Mouse (Mus musculus): ENCODE data around the gene Tsc2. TPM values are rescaled to one million over a fixed set of nuclear protein-coding genes. Genes with fewer than 3 reads are reported as not detected.

Gene Tsc2
- polyA plus RNA-seq, 1 experiment from 2014 or later = 74.1 TPM

DNA sequence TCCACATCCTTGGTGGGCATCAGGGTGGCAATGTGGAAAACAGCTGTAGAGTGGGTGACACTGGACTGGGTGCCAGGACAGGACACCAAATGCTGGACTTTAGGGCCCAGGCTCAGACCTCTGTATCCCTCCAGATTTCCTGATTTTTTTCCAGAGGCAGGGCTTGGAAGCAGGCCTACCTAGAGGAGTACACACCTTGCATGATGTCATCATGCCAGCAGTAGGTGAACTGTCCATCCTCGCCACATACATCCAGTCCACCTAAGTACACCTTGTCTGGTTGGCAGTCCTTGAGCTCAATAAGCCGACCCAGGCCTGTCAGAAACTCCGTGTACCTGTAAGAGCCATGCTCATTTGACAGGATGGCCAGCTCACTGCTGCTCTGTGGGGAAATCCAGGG lies 34.4 kb downstream of the Tsc2 start:
- WGBS = 91% methylated on average over 3 of the region's 3 CpGs

DNA sequence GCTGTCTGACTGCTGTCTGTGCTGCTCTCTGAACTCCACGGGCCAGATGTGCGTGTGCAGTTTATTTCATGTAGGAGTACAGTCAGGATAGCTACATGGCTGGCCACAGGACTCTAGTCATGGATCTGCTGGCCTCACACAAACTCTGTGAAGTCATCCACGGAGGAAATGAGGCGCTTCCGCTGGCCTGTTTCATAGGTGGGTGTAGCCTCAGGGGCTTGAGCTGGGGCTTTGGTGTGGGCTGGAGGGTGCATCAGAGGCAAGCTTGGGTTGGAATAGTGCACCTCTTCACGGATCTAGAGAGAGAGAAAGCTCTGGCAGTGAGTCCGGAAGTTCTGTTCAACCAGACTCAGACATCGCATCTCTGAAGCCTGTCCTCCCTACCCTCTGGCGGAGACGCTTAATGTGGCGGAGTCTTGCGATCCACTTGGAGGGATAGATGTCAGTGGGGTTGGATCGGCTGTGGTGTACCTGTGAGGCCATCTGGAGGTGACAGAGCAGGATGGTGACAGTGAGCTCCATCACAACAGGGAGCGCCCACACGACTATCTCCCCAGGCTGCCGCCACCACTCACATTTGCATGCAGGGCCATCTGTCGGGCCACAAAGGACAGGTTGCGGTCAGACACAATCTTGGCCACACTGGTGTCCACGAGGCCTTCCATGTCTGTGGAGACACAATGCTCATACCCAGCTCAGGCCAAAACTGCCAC lies 35.8 kb downstream of the Tsc2 start:
- no peak for ATAC-seq
- Histone ChIP-seq H3K27ac (no peak overlapping the region), H3K4me3 (replicated peaks) (no peak overlapping the region), H3K27me3 (no peaks in the 10 kb centered on the region), H3K36me3 (peaks cover 99% of the 10 kb centered on the region), H3K9ac (replicated peaks) (no peak overlapping the region), H3K9me3 (no peaks in the 10 kb centered on the region), H3K4me1 (replicated peaks) (no peaks in the 10 kb centered on the region), H3K4me2 (replicated peaks) (no peak overlapping the region)
- WGBS = 93% methylated on average over 19 of the region's 19 CpGs

More for the DNA sequence above, 34.4 kb downstream of the Tsc2 start:
- Histone ChIP-seq H3K9ac (replicated peaks) (no peak overlapping the region), H3K4me3 (replicated peaks) (no peak overlapping the region), H3K4me1 (replicated peaks) (no peaks in the 10 kb centered on the region), H3K4me2 (replicated peaks) (no peak overlapping the region), H3K9me3 (no peaks in the 10 kb centered on the region), H3K36me3 (peaks cover 100% of the 10 kb centered on the region), H3K27ac (no peak overlapping the region), H3K27me3 (no peaks in the 10 kb centered on the region)
- no peak for ATAC-seq

DNA sequence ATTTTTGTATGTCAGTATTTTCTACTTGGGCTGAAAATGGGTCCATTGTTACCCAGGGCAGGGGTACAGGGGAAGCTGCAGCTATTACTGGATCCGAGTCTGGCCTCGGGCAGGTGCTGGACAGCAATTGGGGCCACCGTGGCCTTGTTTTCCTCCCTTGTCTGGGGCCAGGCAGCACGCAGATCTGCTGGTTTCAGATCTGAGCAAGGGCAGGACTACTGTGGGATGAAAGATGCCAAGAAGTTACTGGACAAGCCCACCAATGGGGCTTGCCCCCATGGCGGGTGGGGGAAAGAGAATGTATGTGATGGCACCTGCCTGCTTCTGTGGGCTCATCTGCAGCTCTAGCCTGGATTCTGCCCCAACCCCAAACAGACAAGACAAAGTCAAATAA lies 36.4 kb downstream of the Tsc2 start:
- WGBS = 89% methylated on average over 5 of the region's 5 CpGs

DNA sequence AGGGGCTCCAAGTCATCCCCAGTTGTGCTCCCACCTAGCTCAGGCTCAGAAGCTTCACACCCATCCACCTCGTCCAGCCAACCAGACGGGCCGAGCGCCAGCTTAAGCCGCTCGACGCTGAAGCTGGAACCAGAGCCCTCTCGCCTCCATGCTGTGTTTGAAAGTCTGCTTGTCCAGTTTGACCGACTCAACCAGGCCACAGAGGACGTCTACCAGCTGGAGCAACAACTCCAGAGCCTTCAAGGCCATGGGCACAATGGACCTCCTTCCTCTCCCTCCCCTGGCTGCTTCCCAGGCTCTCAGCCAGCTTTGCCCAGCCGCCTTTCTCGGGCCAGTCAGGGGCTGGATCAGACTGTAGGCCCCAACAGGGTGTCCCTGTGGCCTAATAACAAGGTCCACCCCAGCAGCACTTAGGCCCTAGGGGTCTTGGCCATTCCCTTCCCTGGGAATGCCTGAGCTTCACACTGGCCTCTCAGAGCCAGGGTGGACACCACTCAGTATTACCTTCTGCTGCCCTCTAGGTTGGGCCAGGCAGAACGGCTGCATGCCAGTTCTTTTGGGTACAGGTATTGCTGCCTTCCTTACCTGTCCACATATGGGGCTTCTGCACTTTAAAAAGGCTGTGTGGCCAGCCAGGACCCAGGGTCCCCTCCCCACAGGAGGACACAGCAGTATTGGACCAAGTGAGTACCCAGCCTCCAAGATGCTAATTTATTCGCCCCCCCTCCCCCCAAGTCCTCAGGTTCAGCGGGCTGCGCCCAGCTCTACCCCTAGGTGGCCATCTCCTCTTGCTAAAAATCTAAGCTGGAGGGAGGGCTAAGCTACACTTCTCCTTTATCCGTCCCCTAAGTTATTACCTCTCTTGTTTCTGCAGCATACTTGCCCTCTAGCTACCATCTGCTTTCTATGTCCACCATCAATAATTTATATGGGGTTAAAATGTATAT lies 37.0 kb downstream of the Tsc2 start:
- ATAC-seq = no peak
- 79% methylated on average over 17 of the region's 17 CpGs for WGBS
- Histone ChIP-seq H3K4me1 (replicated peaks) (no peaks in the 10 kb centered on the region), H3K27ac (no peak overlapping the region), H3K36me3 (peaks cover 99% of the 10 kb centered on the region), H3K27me3 (no peaks in the 10 kb centered on the region), H3K4me3 (replicated peaks) (no peak overlapping the region), H3K9me3 (no peaks in the 10 kb centered on the region), H3K4me2 (replicated peaks) (no peak overlapping the region), H3K9ac (replicated peaks) (no peak overlapping the region)

More for the DNA sequence above, 36.4 kb downstream of the Tsc2 start:
- Histone ChIP-seq H3K4me2 (replicated peaks) (no peak overlapping the region), H3K36me3 (peaks cover 99% of the 10 kb centered on the region), H3K4me1 (replicated peaks) (no peaks in the 10 kb centered on the region), H3K27me3 (no peaks in the 10 kb centered on the region), H3K27ac (no peak overlapping the region), H3K9me3 (no peaks in the 10 kb centered on the region), H3K9ac (replicated peaks) (no peak overlapping the region), H3K4me3 (replicated peaks) (no peak overlapping the region)
- no peak for ATAC-seq

DNA sequence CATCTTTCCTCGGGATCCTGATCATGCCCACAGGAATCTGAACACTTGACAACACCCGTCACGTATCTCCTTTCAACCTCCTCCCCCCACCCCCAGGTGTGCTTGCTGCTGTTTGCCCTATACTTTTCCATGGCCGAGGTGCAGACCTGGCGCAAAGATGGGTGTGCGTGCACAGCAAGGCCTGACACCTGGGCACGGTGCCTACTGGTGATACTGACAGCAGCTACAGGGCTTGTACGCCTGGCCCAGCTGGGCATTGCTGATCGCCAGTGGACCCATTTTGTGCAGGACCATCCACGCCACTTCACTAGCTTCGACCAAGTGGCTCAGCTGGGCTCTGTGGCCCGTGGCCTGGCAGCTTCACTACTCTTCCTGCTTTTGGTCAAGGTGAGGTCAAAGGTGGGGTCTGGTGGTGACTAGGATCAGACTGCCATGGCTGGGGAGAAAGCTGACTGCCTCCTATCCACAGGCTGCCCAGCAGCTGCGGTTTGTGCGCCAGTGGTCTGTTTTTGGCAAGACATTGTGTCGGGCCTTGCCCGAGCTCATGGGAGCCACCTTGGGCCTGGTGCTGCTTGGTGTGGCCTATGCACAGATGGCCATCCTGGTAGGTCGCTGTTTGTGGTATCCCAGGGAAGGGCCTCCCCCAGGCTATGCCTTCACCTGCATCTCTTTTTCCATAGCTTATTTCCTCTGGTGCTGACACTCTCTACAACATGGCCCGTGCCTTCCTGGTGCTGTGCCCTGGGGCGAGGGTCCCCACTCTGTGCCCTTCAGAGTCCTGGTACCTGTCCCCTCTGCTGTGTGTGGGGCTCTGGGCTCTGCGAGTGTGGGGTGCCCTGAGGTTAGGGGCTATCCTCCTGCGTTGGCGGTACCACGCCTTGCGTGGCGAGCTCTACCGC lies 38.2 kb downstream of the Tsc2 start:
- peak; percentile 22; the same call in 1 of the 2 replicates for ATAC-seq
- Histone ChIP-seq H3K4me2 (replicated peaks) (no peak overlapping the region), H3K9me3 (no peaks in the 10 kb centered on the region), H3K4me3 (replicated peaks) (no peak overlapping the region), H3K27ac (no peak overlapping the region), H3K4me1 (replicated peaks) (no peaks in the 10 kb centered on the region), H3K9ac (replicated peaks) (no peak overlapping the region), H3K27me3 (no peaks in the 10 kb centered on the region), H3K36me3 (peaks cover 97% of the 10 kb centered on the region)
- WGBS = 95% methylated on average over 26 of the region's 26 CpGs

DNA sequence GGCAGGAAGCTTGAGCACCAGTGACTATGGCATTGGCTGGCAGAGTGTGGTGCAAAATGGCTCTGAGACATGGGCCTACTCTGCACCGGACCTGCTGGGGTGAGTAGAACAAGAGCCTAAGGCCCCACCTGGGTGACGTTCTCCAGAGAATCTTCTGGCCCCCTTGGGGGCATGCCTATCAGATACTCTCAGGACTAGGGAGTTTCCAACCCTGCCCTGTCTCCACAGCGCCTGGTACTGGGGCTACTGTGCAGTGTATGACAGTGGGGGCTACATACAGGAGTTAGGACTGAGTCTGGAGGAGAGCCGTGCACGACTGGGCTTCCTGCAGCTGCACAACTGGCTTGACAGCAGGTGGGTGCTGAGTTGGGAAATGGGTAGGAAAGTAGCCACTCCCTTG lies 39.2 kb downstream of the Tsc2 start:
- H3K27me3 ChIP-seq = no peaks in the 10 kb centered on the region
- no peaks in the 10 kb centered on the region for H3K9me3 ChIP-seq
- no peak overlapping the region for H3K4me2 ChIP-seq (replicated peaks)
- H3K36me3 ChIP-seq = peaks cover 93% of the 10 kb centered on the region
- H3K9ac ChIP-seq (replicated peaks) = no peak overlapping the region
- ATAC-seq = no peak
- no peak overlapping the region for H3K27ac ChIP-seq
- 91% methylated on average over 5 of the region's 5 CpGs for WGBS
- H3K4me3 ChIP-seq (replicated peaks) = no peak overlapping the region
- H3K4me1 ChIP-seq (replicated peaks) = no peaks in the 10 kb centered on the region

DNA sequence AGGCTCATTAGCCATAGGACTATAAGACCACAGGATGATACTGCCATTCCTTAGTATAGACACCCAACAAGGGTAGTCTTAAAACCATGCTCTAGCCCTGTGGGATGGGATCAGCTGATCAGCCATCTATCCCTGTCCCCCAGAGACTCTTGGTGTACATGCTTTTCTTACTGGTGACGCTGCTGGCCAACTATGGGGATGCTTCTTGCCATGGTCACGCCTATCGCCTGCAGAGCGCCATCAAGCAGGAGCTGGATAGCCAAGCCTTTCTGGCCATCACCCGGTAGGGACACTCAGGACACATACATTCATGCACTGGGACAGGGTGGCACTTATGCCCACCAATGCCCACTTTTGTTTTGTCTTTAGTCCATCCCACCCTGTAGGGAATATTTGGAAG lies 40.7 kb downstream of the Tsc2 start:
- no peaks in the 10 kb centered on the region for H3K9me3 ChIP-seq
- H3K4me2 ChIP-seq (replicated peaks) = no peak overlapping the region
- no peak overlapping the region for H3K27ac ChIP-seq
- no peaks in the 10 kb centered on the region for H3K4me1 ChIP-seq (replicated peaks)
- H3K9ac ChIP-seq (replicated peaks) = no peak overlapping the region
- no peaks in the 10 kb centered on the region for H3K27me3 ChIP-seq
- ATAC-seq = no peak
- no peak overlapping the region for H3K4me3 ChIP-seq (replicated peaks)
- WGBS = 97% methylated on average over 5 of the region's 5 CpGs
- H3K36me3 ChIP-seq = peaks cover 92% of the 10 kb centered on the region

DNA sequence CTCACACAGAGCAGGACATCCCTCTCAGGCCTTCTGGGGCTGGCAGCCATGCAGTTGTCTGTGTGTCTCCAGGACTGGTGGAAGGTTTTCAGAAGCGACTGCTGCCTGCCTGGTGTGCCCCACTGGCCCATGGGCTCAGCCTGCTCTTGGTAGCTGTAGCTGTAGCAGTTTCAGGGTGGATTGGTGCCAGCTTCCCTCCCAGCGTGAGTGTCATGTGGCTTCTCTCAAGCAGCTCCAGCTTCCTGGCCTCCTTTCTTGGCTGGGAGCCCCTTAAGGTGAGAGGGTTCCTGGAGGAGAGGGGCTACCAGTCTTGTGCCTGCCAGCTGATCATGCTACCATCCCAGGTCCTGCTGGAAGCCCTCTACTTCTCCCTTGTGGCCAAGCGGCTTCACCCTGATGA lies 41.5 kb downstream of the Tsc2 start:
- H3K27ac ChIP-seq = no peak overlapping the region
- 0 out of 2 replicates have a peak overlapping the region, but pooled peaks have one; percentile 4 for H3K9ac ChIP-seq (replicated peaks)
- no peaks in the 10 kb centered on the region for H3K9me3 ChIP-seq
- peaks cover 92% of the 10 kb centered on the region for H3K36me3 ChIP-seq
- H3K4me3 ChIP-seq (replicated peaks) = no peak overlapping the region
- WGBS = 88% methylated on average over 3 of the region's 3 CpGs
- no peaks in the 10 kb centered on the region for H3K4me1 ChIP-seq (replicated peaks)
- no peak for ATAC-seq
- no peak overlapping the region for H3K4me2 ChIP-seq (replicated peaks)
- no peaks in the 10 kb centered on the region for H3K27me3 ChIP-seq

DNA sequence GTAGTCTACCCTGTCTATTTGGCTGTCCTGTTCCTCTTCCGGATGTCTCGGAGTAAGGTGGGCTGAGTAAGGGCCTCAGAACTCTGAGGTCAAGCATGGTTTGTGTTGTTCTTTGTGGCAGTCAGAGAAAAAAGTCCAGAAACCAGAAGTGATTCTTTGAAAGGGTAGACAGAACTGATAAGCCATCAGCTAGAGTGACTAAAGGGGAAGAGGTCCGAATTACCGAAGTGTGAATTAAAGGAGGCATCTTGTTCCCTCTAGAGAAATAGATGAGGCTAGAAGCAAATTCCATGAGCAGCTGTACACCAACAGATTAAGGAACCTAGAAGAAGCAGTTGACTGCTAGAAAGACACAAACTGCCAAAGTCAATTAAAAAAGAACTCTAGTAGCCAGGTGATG lies 45.9 kb downstream of the Tsc2 start:
- Histone ChIP-seq H3K9me3 (no peaks in the 10 kb centered on the region), H3K36me3 (peaks cover 84% of the 10 kb centered on the region), H3K9ac (replicated peaks) (no peak overlapping the region), H3K4me1 (replicated peaks) (no peaks in the 10 kb centered on the region), H3K27ac (no peak overlapping the region), H3K27me3 (no peaks in the 10 kb centered on the region), H3K4me2 (replicated peaks) (no peak overlapping the region), H3K4me3 (replicated peaks) (no peak overlapping the region)
- 99% methylated on average over 4 of the region's 4 CpGs for WGBS
- ATAC-seq = no peak

DNA sequence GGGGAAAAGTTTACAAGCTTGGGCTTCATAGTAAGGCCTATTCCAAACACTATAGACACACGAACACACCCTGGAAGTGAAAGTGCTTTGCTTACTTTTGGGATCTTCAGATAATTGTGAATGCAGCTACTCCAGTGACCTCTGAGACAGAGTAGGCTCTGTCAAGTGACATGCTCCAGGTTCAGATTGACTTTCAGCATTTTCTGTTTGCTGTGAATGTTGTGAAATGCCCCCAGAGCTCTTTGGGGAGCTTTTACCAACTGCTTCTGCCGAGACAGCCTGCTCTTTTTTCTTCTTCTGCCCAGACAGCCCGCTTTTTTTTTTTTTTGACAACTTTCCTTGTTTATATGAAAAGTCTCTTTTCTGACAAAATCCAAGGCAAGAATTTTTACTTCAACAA lies 47.9 kb downstream of the Tsc2 start:
- Histone ChIP-seq H3K27ac (no peak overlapping the region), H3K4me1 (replicated peaks) (no peaks in the 10 kb centered on the region), H3K27me3 (no peaks in the 10 kb centered on the region), H3K4me3 (replicated peaks) (no peak overlapping the region), H3K36me3 (peaks cover 86% of the 10 kb centered on the region), H3K4me2 (replicated peaks) (no peak overlapping the region), H3K9me3 (no peaks in the 10 kb centered on the region), H3K9ac (replicated peaks) (no peak overlapping the region)
- ATAC-seq = no peak
- WGBS = 87% methylated on average over 3 of the region's 3 CpGs

DNA sequence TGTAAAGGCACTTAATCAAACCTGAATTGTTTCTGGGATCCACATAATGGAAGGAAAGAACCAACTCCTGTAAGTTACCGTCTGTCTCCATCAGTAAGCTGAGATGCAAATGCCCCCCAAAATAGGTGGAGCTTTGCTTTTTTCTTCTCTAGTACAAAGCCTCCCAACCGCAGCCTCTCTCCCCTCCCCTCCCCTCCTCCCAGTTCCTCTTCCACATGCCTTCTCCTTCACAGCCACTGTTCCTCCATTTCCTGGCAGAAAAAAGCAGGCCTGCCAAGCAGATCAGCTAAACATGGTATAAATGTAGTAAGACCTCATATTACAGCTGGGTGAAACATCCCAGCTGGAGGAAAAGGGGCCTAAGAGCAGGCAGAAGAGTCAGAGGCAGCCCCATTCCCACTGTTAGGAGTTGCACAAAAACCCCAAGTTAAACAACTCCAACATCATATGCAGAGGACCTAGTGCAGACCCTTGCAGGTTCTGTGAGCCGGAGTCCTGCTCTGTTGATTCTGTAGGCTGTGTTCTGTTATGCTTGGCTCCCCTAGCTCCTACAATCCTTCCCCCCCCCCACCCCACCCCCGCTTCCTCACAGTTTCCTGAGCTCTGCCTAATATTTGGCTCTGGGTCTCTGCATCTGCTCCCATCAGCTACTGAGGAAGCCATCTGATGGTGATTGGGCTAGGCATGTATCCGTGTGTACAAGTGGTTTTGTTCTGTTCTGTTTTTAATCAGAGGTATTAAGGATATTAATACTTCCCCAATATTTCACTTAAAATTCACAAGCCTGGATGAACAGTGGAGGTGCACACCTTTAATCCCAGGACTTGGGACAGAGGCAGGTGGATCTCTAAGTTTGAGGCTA lies 48.6 kb downstream of the Tsc2 start:
- 73% methylated on average over 5 of the region's 5 CpGs for WGBS
- Histone ChIP-seq H3K4me2 (replicated peaks) (no peak overlapping the region), H3K4me1 (replicated peaks) (no peaks in the 10 kb centered on the region), H3K27me3 (no peaks in the 10 kb centered on the region), H3K36me3 (peaks cover 89% of the 10 kb centered on the region), H3K4me3 (replicated peaks) (no peak overlapping the region), H3K9me3 (no peaks in the 10 kb centered on the region), H3K9ac (replicated peaks) (no peak overlapping the region), H3K27ac (no peak overlapping the region)
- no peak for ATAC-seq
